In the genomic region with DNA sequence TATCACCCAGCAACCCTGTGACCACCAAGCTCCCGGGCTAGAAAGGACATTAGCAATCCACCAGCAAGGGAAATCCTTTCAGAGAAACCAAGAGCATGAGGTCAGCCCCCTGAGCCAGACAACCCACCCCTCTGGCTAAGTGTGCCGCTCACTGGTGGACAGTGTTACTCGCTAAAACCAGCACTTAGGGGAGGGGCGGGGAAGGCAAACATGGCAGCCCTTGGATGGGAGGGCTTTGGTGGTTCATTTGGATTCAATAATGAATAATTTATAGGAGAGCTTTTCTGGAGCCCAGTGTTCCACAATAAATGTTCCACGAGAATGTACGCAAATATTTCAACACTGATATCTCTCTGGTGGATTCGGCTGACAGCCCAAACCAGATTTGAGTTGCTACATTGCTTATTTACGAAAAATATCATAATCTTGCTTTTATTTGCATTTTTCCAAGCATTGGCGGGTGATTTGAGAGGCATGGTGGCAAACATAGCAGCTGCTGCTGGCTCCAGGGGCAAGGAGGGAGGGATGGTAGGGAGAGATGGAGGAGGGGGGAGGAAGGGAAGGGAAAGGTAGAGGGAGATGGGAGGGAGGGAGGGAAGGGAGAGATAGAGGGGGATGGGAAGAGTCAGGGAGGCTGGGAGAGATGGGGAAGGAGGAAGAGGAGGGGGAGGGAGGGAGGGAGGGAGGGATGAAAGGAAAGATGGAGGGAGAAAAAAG, we compare ENCODE assay signal across 17 mouse cellular contexts. TPM values are rescaled to one million over a fixed set of nuclear protein-coding genes. Genes with fewer than 3 reads are reported as not detected.
A peak's percentile ranks its signal among the peaks of the same experiment; 100 is the strongest.
DNase-seq lines count a peak whose midpoint lies in the region; ATAC-seq lines count a peak whose summit lies in the region.
"Had no signal": no experiment of that assay in that cellular context is flagged by ENCODE, and none has a peak within 500 bp of the region (broad histone marks: within the 10 kb centered on the region; RNA-seq: fewer than 3 reads in every experiment).

No protein-coding gene starts in this region.

- no peak overlapping the region for H3K4me2 ChIP-seq in hindbrain, embryonic 12.5 days (replicated peaks)
- no peak overlapping the region for H3K4me2 ChIP-seq in hindbrain, embryonic 16.5 days (ENCODE audit: low read length)
- H3K4me2 ChIP-seq in forebrain, embryonic 16.5 days (ENCODE audit: low read length), result no peak overlapping the region
- H3K4me2 ChIP-seq in midbrain, embryonic 14.5 days (ENCODE audit: low read length), result peak overlapping the region; percentile 2; the same call in 1 of the 2 replicates
- H3K4me2 ChIP-seq: embryonic facial prominence, embryonic 13.5 days; intestine, embryonic 15.5 days had no signal

- H3K27ac ChIP-seq in hindbrain, embryonic 12.5 days, result 0 out of 2 replicates have a peak overlapping the region, but pooled peaks have one; percentile 55
- no peak overlapping the region for H3K27ac ChIP-seq in hindbrain, embryonic 16.5 days (ENCODE audit: low read depth, low read length)
- peak overlapping the region; percentile 49; the same call in 1 of the 2 replicates for H3K27ac ChIP-seq in forebrain, embryonic 16.5 days (ENCODE audit: low read length)
- peak overlapping the region; percentile 61 for H3K27ac ChIP-seq in midbrain, embryonic 14.5 days (replicated peaks; ENCODE audit: low read depth, low read length)
- H3K27ac ChIP-seq: embryonic facial prominence, embryonic 13.5 days; heart, adult 2 months; intestine, embryonic 15.5 days; limb, embryonic 10.5 days had no signal

- WGBS in hindbrain, embryonic 12.5 days, result 54% methylated on average over 9 of the region's 9 CpGs
- WGBS in hindbrain, embryonic 16.5 days, result 55% methylated on average over 9 of the region's 9 CpGs
- 36% methylated on average over 9 of the region's 9 CpGs for WGBS in forebrain, embryonic 16.5 days
- WGBS in midbrain, embryonic 14.5 days, result 33% methylated on average over 9 of the region's 9 CpGs

- no peak overlapping the region for H3K4me3 ChIP-seq in hindbrain, embryonic 12.5 days
- H3K4me3 ChIP-seq in hindbrain, embryonic 16.5 days (ENCODE audit: low read length), result no peak overlapping the region
- no peak overlapping the region for H3K4me3 ChIP-seq in forebrain, embryonic 16.5 days (replicated peaks; ENCODE audit: low read length)
- no peak overlapping the region for H3K4me3 ChIP-seq in midbrain, embryonic 14.5 days (replicated peaks; ENCODE audit: low read depth, low read length)
- H3K4me3 ChIP-seq: embryonic facial prominence, embryonic 13.5 days; heart, adult 2 months; intestine, embryonic 15.5 days; limb, embryonic 10.5 days had no signal

- DNase-seq in midbrain, embryonic 14.5 days, result peak; percentile 64
- peak; percentile 27 for DNase-seq in retina, embryonic 14.5 days (ENCODE audit: low spot score)
- no peak for DNase-seq in right cerebral cortex, adult 2 months (ENCODE audit: low spot score in 2 of 2)
- DNase-seq in kidney, postnatal 36 days, result no peak
- DNase-seq: B cell, adult 2 months; cerebellum, adult 8-10 months; gastrocnemius, postnatal 14 days; heart, adult 2 months; liver, postnatal 0 days; lung, postnatal 10 days; right cerebral cortex, adult 18-20 months had no signal

- no peak; the same call in 1 of the 2 replicates for ATAC-seq in hindbrain, embryonic 12.5 days (ENCODE audit: low FRiP score)
- ATAC-seq in hindbrain, embryonic 16.5 days, result no peak
- peak; percentile 40; the same call in 1 of the 2 replicates for ATAC-seq in forebrain, embryonic 16.5 days
- ATAC-seq in midbrain, embryonic 14.5 days (ENCODE audit: low FRiP score, low TSS enrichment), result peak; percentile 60; the same call in 1 of the 2 replicates
- ATAC-seq: intestine, embryonic 15.5 days; liver, postnatal 0 days had no signal

- no peak overlapping the region for H3K9ac ChIP-seq in hindbrain, embryonic 12.5 days
- no peak overlapping the region for H3K9ac ChIP-seq in hindbrain, embryonic 16.5 days (ENCODE audit: low read depth, low read length)
- no peak overlapping the region for H3K9ac ChIP-seq in forebrain, embryonic 16.5 days (replicated peaks; ENCODE audit: low read depth, low read length)
- H3K9ac ChIP-seq in midbrain, embryonic 14.5 days (replicated peaks; ENCODE audit: low read length), result no peak overlapping the region
- H3K9ac ChIP-seq: embryonic facial prominence, embryonic 13.5 days; intestine, embryonic 15.5 days; liver, postnatal 0 days had no signal

- H3K4me1 ChIP-seq in hindbrain, embryonic 12.5 days, result peaks cover 4% of the 10 kb centered on the region; the same call in 1 of the 2 replicates
- H3K4me1 ChIP-seq in hindbrain, embryonic 16.5 days (ENCODE audit: control insufficient read depth, insufficient read depth, low read depth, low read length), result no peaks in the 10 kb centered on the region; the same call in 1 of the 2 replicates
- H3K4me1 ChIP-seq in forebrain, embryonic 16.5 days (replicated peaks; ENCODE audit: control insufficient read depth, insufficient read depth, low read length), result peaks cover 17% of the 10 kb centered on the region
- H3K4me1 ChIP-seq in midbrain, embryonic 14.5 days (ENCODE audit: control insufficient read depth, insufficient read depth, low read length), result peaks cover 4% of the 10 kb centered on the region
- H3K4me1 ChIP-seq: embryonic facial prominence, embryonic 13.5 days; intestine, embryonic 15.5 days; limb, embryonic 10.5 days had no signal

- peaks cover 13% of the 10 kb centered on the region; the same call in 1 of the 2 replicates for H3K27me3 ChIP-seq in hindbrain, embryonic 12.5 days
- no peaks in the 10 kb centered on the region for H3K27me3 ChIP-seq in hindbrain, embryonic 16.5 days (replicated peaks; ENCODE audit: control insufficient read depth, insufficient read depth, low read length)
- no peaks in the 10 kb centered on the region for H3K27me3 ChIP-seq in forebrain, embryonic 16.5 days (replicated peaks; ENCODE audit: control insufficient read depth, insufficient read depth, low read length)
- no peaks in the 10 kb centered on the region for H3K27me3 ChIP-seq in midbrain, embryonic 14.5 days (ENCODE audit: control insufficient read depth, insufficient read depth, low read length)
- H3K27me3 ChIP-seq: intestine, embryonic 15.5 days had no signal

- no peaks in the 10 kb centered on the region for H3K9me3 ChIP-seq in hindbrain, embryonic 12.5 days (replicated peaks)
- H3K9me3 ChIP-seq in hindbrain, embryonic 16.5 days (ENCODE audit: control insufficient read depth, low read length), result no peaks in the 10 kb centered on the region
- H3K9me3 ChIP-seq in forebrain, embryonic 16.5 days (ENCODE audit: control insufficient read depth, low read length), result no peaks in the 10 kb centered on the region
- H3K9me3 ChIP-seq in midbrain, embryonic 14.5 days (ENCODE audit: control insufficient read depth, low read length), result no peaks in the 10 kb centered on the region
- H3K9me3 ChIP-seq: embryonic facial prominence, embryonic 13.5 days; intestine, embryonic 15.5 days; limb, embryonic 10.5 days had no signal

- no peaks in the 10 kb centered on the region for H3K36me3 ChIP-seq in hindbrain, embryonic 12.5 days
- no peaks in the 10 kb centered on the region for H3K36me3 ChIP-seq in hindbrain, embryonic 16.5 days (ENCODE audit: control insufficient read depth, insufficient read depth, low read length)
- H3K36me3 ChIP-seq in forebrain, embryonic 16.5 days (ENCODE audit: control insufficient read depth, insufficient read depth), result no peaks in the 10 kb centered on the region
- H3K36me3 ChIP-seq in midbrain, embryonic 14.5 days (ENCODE audit: control insufficient read depth, insufficient read depth, low read length), result no peaks in the 10 kb centered on the region
- H3K36me3 ChIP-seq: embryonic facial prominence, embryonic 13.5 days; intestine, embryonic 15.5 days; limb, embryonic 10.5 days had no signal

RNA-seq across cellular contexts. Expression of a gene that starts 36.4 kb away (rescaled TPM):
- polyA plus RNA-seq in hindbrain, embryonic 12.5 days (2016; fragmentation: Nextera tagmentation; extraction: Ambion mirVana), result 76.2 and 86.1 TPM in 2 replicates
- polyA plus RNA-seq in hindbrain, embryonic 16.5 days (2015; fragmentation: Nextera tagmentation; extraction: Ambion mirVana), result 53.5 and 55.5 TPM in 2 replicates
- polyA plus RNA-seq in forebrain, embryonic 16.5 days (2015; fragmentation: Nextera tagmentation; extraction: Ambion mirVana), result 62.1 and 66.1 TPM in 2 replicates
- 63.3 and 63.7 TPM in 2 replicates for polyA plus RNA-seq in midbrain, embryonic 14.5 days (2014; fragmentation: Nextera tagmentation; extraction: Ambion mirVana)

RNA-seq across cellular contexts. Expression of a gene that starts 54.3 kb away (rescaled TPM):
- polyA plus RNA-seq in hindbrain, embryonic 12.5 days (2016; fragmentation: Nextera tagmentation; extraction: Ambion mirVana), result 9.8 and 10.9 TPM in 2 replicates
- polyA plus RNA-seq in hindbrain, embryonic 16.5 days (2015; fragmentation: Nextera tagmentation; extraction: Ambion mirVana), result 8.5 and 9.6 TPM in 2 replicates
- 12.3 and 13.1 TPM in 2 replicates for polyA plus RNA-seq in forebrain, embryonic 16.5 days (2015; fragmentation: Nextera tagmentation; extraction: Ambion mirVana)
- 7.9 and 9.1 TPM in 2 replicates for polyA plus RNA-seq in midbrain, embryonic 14.5 days (2014; fragmentation: Nextera tagmentation; extraction: Ambion mirVana)

RNA-seq across cellular contexts. Expression of a gene that starts 54.3 kb away (rescaled TPM):
- 21.0 and 23.0 TPM in 2 replicates for polyA plus RNA-seq in hindbrain, embryonic 12.5 days (2016; fragmentation: Nextera tagmentation; extraction: Ambion mirVana)
- 16.5 and 17.1 TPM in 2 replicates for polyA plus RNA-seq in hindbrain, embryonic 16.5 days (2015; fragmentation: Nextera tagmentation; extraction: Ambion mirVana)
- 21.1 and 23.5 TPM in 2 replicates for polyA plus RNA-seq in forebrain, embryonic 16.5 days (2015; fragmentation: Nextera tagmentation; extraction: Ambion mirVana)
- 15.3 and 19.7 TPM in 2 replicates for polyA plus RNA-seq in midbrain, embryonic 14.5 days (2014; fragmentation: Nextera tagmentation; extraction: Ambion mirVana)

Comparison
In these comparisons a context has a peak if more than half of its experiments do, and no peak if none do; other contexts are left out.
1. ATAC-seq: peak in forebrain, embryonic 16.5 days (single experiment) and midbrain, embryonic 14.5 days (single experiment); none in hindbrain, embryonic 12.5 days (single experiment) and hindbrain, embryonic 16.5 days (single experiment).
2. DNase-seq: peak in midbrain, embryonic 14.5 days (single experiment) and retina, embryonic 14.5 days (single experiment); none in right cerebral cortex, adult 2 months (0 of 2) and kidney, postnatal 36 days (0 of 2).